Mouse (Mus musculus) liver, adult (tissue): ENCODE data around the gene C3.

Source experiments
- GATA4 ChIP-seq: IDR thresholded peaks from 2 replicates; pipeline ENCODE4 v1.6.1; 2014; ENCODE audit warnings: mild to moderate bottlenecking, low read length; ENCODE audit not compliant: insufficient replicate concordance

C3 gene

DNA sequence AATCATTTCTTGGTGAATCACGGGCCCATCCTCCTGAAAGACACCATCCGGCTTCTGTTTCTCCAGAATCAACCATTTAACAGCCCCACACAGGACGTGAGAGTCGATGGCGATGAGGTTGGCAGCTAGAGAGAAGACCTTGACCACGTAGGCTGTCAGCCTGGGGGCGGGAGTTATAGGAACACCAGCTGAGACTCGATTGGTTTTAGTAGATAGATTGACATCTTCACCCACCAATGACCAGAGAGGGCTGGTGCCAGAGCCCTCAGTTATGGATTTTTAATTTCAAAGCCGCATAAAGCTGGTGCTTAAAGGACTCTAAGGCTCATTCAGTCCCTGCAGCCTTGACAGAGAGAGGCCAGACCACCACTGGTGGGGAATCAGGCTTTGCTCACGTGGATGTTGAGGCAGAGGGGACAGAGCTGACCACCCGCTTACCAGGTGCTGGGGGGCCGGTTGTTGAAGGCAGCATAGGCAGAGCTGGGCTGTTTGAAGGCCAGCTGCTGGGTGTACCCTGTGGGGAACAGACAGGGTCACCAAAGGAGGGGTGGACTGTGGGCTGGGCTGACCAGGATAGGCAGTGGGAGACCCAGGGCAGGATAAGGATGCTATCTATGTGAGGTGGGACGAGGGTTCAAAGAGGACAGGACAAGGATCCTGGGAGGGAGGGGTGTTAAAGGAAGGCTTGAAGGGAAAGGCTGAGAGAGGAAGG, 13.1 kb downstream of the C3 start:
- TF ChIP-seq GATA4: no peak

DNA sequence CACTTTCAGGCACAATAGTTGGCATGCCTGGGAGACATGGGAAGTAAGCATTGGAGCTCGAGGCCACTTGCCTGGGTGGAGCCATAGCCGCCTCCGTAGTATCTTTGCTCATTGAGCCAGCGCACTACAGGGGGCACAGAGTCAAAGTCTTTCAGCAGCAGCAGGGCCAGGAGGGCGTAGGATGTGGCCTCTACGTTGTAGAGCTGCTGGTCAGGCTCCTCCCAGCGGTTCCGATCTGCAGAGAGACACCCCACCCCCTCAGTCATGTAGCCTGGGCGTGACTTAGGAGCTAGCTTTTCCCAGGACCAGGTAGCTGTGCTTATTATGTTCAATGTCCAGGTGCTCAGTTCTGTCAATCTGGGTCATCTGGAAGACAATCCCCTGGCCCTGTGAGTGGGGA, 16.4 kb downstream of the C3 start:
- TF ChIP-seq GATA4: no peak

DNA sequence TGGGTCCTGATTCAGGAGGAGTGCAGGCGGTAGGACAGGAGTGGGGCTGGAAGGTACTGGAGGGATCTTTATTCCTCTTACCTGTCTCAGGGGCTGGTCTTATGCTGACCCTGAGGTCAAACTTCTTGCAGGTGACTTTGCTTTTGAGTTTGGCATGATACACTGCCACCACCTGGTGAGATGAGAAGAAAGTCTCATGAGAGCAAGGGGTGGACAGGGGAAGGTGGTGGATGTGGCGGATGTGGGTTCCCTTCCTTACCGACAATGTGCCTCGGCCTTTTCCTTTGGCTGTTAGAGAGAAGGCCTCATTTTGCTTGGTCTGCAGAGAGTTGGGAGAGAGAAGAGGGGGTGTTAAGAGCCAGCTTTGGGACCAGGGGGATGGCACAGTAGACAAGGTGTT, 18.6 kb downstream of the C3 start:
- TF ChIP-seq GATA4: no peak

DNA sequence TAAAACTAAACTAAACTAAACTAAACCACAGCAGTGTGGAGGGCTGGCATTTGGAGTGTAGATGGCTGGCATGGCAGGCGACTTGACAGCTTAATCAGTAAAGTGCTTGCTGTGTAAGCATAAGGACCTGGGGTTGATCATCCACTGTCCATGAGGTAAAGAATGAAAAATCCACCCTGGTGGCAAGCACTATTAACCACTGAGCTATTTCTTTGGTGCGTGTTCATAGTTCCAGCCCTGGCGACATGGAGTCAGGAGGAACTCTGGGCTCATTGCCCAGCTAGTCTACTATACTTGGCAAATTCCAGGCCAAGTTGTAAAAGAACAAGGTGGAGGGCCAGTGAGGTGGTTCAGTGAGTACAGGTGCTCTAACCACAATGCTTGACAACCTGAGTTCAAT, 20.0 kb downstream of the C3 start:
- no peak for TF ChIP-seq GATA4

DNA sequence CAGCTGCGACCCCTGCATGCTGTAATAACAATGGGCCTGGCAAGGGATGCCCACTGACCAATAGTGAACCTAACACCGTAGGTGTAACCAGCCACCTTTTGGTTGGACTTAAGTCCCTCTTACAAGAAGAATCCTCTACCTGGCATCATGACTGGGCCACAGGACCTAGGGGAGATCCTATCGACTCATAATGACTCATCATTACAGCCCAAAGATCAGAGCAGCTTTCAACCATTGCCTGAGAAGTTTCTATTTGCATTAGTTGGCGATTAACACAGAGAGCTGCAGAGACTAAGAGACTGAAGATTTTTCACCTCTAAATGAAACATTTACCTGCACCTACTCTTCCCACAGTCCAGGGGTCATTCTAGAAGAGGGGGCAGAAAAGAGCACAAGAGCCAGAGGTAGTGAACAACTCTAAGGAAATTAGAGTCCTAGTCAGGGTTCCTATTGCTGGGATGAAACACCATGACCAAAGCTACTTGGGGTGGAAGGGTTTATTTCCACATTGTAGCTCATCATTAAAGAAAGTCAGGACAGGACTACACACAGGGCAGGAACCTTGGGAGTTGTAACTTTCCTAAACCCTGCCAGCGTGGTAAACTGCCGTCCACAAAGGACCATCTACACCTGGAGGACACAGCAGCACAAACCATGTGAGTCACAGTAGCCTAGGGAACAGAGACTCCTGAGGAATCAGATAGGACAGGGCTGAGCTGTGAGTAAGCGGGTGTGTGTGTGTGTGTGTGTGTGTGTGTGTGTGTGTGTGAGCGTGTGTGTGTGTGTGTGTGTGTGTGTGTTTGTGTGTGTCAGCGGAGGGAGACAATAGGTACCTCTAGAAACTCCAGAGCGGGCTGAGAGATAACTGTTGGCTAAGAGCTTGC, 25.9 kb downstream of the C3 start:
- TF ChIP-seq GATA4: no peak

DNA sequence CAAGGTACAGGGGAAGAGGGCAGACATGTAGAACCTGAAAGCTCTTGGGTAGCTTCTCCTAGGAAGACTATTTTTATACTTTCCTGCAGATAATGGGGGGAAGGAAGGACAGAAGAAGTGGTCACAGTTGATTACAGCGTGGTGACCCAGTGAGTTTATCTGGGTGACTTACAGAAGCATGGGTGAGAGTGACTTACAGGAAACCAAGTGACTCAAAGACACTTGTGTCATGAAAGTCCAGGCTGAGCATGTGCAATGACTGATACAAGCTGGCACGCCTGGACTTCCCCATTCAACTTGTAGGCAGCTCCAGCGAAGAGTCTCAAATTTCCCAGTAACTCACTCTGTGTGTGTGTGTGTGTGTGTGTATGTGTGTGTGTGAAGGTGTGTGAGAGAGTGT, 29.7 kb downstream of the C3 start:
- no peak for TF ChIP-seq GATA4

DNA sequence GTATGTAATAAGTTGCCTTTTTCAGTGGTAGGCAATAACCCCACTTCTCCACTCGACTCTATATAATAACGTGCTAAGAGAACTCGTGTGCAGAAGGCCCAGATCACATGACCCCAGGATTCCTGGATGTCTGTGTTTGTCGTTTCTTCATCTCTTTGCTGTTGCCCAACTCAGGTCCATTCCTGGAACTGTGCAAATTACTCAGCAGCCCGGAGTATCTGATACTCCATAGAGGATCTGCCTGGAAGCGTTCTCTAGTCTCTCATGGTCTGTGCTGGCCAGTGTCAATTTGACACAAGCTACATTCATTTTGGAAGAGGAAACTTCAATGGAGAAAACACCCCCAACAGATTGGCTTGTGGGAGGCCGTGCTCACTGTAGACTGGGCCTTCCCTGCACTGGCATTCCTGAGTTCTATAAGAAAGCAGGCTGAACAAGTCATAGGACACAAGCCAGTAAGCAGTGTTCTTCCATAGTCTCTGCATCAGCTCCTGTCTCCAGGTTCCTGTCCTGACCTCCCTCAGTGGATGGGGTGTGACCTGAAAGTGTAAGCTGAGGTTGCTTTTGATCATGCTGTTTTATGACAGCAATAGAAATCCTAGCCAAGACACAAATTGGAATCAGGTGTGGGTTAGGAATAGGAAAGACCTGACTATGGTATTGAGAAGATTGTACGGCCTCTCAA, 32.5 kb downstream of the C3 start:
- no peak for TF ChIP-seq GATA4

DNA sequence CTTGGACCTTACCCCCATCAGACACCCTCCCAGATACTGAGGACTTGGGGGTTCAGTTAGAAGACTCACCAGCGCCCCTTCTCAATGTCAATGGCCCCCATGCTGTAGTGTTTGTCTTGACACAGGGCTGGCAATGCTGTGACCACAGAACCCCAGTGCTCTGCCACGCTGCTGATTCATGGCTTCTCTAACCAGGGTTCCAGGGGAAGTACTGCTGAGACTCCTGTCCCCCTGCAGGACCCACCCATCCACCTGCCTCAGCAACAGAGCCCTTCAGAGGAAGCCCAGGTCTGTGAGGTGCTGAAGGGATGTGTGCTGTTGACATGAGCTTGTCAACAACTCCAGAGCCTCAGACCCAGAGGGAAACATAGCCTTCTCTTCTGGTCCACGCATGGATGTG, 33.2 kb downstream of the C3 start:
- TF ChIP-seq GATA4: no peak

DNA sequence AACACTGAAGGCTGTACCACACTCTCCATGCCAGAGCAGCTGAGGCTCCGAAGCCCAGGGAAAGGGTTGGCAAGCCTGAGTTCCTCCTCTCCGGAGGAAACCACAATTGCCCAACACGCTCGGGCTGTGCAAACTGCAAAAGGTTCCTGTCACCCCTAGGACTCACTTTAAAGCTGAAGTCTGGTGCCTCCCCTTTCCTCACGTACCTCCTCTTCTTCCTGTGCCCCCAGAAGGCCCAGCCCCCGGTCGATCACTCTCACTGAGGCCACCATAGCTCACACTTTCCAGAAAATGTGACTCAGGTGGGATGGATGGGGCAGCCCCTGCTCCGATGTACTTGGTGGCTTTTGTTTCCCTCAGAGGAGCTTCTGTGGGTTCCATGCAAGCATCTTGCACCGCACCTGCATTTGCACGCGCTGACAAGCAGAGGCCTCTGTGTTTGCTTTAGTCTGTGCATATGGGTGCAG, 33.9 kb downstream of the C3 start, which contains the start of gene Tnfsf14:
Gene Tnfsf14, minus strand, starts transcription at position 137 of the 467 bp plus-strand sequence.
- TF ChIP-seq GATA4: no peak

DNA sequence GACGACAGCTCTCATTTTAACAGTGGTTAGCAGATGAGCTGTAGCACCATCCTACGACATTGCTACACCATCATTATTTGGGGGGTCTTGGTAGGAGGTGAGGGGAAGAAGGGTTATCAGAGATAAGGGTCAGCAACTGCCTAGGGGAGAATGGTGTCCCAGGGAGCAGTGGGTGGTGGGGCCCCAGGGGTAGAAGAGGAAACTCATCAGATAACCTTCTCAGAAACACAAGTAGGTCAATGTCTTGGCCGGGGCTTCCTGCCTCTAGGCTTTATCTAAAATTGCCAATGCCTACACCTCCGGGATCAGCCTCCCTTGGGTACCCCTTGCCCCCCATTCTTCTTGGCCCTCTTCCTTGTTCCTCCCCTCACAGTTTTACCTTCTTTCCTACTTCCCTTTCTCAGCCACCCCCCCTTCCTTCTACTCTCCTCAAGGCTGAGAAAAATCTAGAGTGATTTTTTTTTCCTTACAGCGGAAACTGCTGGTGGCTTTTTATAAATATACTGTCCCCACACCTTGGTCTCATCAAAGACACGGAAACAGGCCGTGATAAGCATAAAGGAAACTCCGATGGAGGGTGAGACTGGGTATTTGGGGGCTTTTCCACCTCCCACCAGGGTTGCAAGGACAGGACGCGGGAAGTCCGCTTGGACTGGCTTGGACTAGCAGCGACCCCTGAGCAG, 39.3 kb downstream of the C3 start:
- no peak for TF ChIP-seq GATA4

DNA sequence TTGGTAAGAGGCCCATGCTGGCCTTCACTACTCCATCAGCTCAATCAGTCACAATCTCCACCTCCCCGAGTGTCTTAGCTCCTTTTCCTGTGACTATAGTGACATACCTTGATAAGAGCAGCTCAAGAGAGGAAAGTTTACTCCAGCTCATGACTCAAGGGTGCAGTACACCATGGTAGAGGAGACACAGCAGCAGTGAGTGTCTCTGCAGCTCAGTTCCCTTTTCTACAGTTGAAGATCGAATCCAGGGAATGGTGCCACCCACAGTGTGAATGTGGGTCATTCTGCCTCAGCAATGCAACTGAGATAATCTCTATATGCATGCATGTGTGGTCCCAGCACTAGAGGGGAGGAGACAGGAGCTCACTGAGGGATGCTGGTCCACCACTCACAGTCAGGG, 42.3 kb downstream of the C3 start:
- no peak for TF ChIP-seq GATA4

DNA sequence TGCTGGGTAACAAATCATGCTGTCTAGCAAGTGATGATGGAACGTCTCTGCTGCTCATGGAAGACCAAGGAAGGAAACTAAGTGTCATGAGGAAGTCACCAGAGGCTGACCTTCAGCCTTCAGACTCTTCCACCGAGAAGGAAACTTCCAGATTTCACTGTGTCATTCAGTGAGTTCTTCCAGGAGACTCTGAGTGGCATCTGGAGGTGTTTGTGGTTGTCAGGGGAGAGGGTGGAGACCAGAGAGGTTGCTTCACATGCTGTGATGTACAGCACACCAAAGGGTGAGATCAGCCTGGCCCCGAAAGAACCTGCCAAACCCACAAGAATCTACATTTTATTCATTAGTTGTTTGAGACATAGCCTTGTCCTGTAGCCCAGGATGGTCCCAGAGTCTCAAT, 45.1 kb downstream of the C3 start:
- TF ChIP-seq GATA4: no peak

DNA sequence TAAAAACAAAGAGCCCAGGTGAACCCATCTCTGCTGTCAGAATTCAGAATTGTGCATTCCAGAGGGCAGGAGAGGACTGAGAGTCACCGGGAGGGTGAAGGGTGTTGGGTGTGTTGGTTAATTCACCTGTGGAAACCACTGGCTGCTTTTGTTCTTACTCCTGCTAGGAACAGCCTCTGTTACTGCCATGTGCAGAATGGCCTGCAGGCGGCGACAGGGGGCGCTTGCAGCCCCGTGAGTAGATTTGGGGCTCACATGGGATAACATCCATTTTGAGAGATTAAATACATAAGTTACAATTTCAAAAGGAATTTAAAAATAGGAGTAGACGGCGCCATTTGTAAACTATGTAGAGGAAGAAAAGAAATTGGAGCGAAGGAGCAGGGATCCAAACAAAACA, 47.6 kb downstream of the C3 start:
- no peak for TF ChIP-seq GATA4

DNA sequence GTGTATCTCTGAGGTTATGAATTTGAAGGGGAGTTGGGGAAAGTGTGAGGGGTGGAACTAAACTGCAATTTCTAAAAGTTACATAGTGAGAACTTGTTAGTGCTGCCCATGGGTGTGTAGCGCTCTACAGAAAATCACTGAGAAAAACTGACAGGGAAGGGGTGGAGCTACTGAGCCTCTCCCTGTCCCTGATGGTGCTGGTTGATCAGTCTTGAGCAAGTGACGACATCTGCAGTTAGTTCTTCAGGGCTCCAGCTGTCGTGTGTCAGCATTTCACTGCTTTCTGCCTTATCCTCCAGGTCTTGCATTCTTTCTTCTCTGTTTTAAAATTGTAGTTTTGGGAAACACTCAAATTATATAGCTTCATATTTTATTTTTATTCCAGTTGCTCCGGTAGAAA, 54.6 kb downstream of the C3 start:
- no peak for TF ChIP-seq GATA4

DNA sequence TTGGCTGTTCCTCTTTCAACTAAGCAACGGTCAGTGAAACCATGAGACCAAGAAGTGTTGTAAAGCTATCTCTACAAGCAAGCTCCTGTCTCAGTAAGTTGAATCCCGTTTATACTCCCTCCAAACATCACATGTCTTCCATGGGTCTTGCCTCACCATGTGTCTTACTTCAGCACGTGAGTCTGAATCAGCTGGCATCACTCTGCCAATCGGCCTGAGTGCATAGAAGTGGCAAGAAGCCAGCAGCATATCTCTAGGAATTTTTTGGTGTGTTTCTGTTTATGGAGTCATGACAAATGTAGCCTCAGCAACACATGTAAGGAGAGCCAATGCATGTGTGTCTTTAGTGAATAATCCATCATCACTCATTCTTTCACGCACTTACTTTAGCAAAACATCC, 55.6 kb downstream of the C3 start:
- no peak for TF ChIP-seq GATA4
